Mouse (Mus musculus): ENCODE results near the gene Hoxc9.

- no peak for TF ChIP-seq EP300 (optimal IDR thresholded peaks at IDR 0.05)
- TF ChIP-seq CTCF (IDR thresholded peaks at IDR 0.05; ENCODE audit: low read depth): no peak
These were observed 49.1 kb upstream of the Hoxc9 start for GRCm38 (mm10) chr15:102927032-102927645.

Measured in stomach, postnatal 0 days (tissue).